Mouse (Mus musculus) right cerebral cortex, adult 2 months (tissue): ENCODE measurements at regions not wholly inside any gene's neighbourhood (a gene's known extent, or its start where the extent isn't known, plus 50 kb on each side); places are given as distances from the start of the nearest gene placed in this dataset.

Source experiments
- DNase-seq, 2 experiments: peaks; one replicate each; pipeline ENCODE4 v3.0.0; 2021 to 2022; ENCODE audit warnings: low spot score in 2 of 2

- peak; percentile 82 to 84 for DNase-seq
Observed at GRCm38 (mm10) chr15:30029257-30029899, 143.0 kb upstream of the Ctnnd2 start.

DNA sequence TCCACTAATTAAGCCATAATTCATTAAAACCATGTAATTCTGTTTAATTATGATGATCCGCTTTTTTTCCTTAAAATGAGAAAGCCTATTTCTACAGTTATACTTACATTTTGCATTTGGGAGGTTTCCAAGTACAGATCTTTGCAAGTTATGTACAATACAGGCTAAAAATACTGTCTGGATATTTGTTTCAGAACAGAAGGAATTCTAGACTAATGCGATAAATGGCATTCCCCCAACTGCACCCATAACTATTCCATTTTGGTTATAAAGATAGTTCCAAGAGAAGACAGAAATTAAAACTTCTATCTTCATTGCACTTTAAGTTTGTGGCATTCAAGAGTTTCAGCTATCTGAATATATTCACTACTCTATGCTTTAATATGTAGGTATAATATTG is 137.0 kb upstream of the Ctnnd2 start:
- DNase-seq, result no peak

DNA sequence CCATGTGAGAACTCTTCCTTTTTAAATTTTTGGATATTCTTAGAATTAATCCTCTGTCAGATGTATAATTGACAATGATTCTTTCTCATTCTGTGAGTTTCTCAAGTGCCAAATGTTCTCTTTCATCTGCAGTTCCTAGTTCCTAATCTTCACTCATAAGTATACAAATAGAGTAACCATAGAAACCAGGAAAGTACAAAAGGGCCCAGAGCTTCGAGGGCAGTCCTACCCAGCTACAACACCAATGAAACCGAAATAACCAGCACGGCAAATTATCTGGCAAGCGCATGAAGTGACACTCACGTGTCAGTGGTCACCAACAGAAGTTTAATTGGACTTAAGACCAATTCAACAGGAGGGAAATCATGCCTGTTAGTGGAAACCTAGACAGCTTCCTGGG is 121.5 kb upstream of the Ctnnd2 start:
- no peak for DNase-seq

- DNase-seq, result no peak
Observed at GRCm38 (mm10) chr15:30059808-30060207, 112.6 kb upstream of the Ctnnd2 start.

DNA sequence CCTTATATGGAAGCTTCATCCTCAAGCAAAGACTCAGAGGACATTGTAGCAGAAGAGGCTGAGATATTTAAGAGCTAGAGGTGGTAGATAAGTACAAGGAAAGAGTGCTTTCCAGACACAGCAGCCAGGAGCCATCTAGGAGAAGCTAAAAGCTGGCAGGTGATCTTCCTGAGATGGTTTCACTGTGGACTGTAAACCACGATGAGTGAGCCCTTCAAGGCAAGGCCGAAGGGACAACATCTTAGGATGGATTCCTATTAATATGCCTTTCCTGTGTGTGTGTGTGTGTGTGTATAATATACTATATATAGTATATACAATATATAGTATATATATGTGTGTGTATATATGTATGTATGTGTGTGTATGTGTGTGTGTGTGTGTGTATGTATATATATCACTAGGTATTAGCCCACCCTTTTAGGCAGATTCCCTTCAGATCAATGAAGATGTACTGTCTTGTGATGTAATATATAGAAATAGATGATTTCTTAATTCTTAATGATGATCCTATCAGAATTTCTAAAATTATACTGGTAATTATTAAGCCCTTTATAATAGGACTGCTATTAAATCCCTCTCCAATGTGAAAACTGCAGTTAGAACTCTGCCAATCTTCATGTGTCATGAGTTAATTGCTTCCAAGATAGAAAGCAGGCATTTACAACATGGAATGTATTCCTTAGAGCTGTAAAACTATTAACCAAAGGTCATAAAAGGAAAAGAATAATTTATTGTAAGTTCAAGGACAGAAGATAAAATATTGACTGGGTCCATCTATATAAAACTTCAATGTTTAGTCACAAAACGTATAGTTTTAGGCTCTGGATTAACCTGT is 111.7 kb upstream of the Ctnnd2 start:
- no peak for DNase-seq

DNA sequence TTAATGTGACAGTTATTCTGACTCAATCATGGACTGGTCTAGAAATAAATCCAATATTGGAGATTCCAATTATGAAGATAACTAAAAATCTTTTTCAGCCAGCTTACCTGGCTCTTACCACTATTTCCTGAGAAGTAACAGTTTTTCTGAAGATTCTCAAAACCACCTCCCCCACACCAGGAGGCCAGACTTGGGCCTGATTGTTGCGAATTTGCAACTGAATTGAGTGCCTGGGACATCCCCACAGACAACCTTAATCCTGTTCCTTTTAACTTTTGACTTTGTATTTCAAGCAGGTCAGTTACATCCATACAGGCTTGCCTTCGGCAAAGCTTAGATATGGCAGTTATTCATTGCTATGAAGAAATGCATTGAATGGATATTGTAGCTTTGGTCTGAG is 100.7 kb upstream of the Ctnnd2 start:
- DNase-seq, result no peak

GRCm38 (mm10) chr15:30072301-30072700 is 100.1 kb upstream of the Ctnnd2 start:
- no peak for DNase-seq

DNA sequence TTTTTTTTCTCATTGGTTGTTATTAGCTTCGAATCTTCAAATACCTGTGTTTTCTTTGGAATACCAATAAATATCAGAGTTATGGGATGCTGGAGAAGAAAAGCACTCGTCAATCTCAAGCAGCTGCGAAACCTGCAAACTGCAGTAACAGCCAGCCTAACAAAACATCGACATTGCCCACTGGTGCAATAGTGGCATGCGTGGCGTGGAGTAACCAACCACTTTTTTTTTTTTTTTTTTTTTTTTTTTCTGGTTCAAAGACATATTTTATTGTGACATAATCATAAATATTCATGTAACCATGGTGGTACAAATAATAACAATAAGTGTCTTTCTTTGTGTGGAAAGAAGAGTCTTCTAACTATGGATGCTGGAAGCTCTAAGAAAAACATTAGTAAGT is 85.3 kb upstream of the Ctnnd2 start:
- DNase-seq, result no peak

DNA sequence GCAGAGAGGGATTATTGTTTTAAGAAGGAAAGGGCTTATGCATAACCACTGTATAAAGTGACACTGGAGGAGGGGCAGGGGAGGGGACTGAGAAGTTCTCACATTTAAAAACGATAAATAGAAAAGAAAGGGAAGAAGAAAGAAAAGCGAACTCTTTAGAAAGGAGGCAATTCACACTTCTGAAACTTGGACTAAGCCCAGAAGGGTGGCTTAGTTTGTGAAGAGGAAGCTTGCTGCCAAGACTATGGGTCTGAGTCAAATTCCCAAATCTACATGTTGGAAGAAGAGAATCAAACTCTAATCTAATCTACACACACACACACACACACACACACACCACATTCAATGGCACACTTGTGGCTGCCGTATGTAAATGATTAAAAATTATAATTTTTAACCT is 50.3 kb upstream of the Ctnnd2 start:
- no peak for DNase-seq
